Mouse (Mus musculus): Measurements from ENCODE around the gene Exosc8. TPM values are rescaled to one million over a fixed set of nuclear protein-coding genes. Genes with fewer than 3 reads are reported as not detected.

Gene Exosc8
- polyA plus RNA-seq, 1 experiment from 2014 or later = 125 TPM

- peak overlapping the region; percentile 71 for H3K9ac ChIP-seq
- WGBS (ENCODE audit: insufficient replicate concordance) = under 1% methylated on average over 8 of the region's 8 CpGs
- ATAC-seq = 0 out of 2 replicates have a peak, but pooled peaks have one; percentile 1
- no peaks in the 10 kb centered on the region for H3K9me3 ChIP-seq (replicated peaks)
- peak overlapping the region; percentile 73 for H3K4me2 ChIP-seq
- H3K4me3 ChIP-seq = peak overlapping the region; percentile 77
- H3K27ac ChIP-seq = peak overlapping the region; percentile 90
- peaks cover 35% of the 10 kb centered on the region for H3K36me3 ChIP-seq
- H3K27me3 ChIP-seq (replicated peaks) = no peaks in the 10 kb centered on the region
- H3K4me1 ChIP-seq = peaks cover 30% of the 10 kb centered on the region
Measured at GRCm38 (mm10) chr3:54693056-54693415, 42.2 kb downstream of the Exosc8 start.

GRCm38 (mm10) chr3:54692202-54693055, 42.8 kb downstream of the Exosc8 start, which contains the start of gene Supt20:
TSS of gene Supt20 (plus strand) at chr3:54692807.
- peak within 1 kb of the TSS; percentile 71 for H3K9ac ChIP-seq
- no peaks in the 10 kb centered on the region for H3K27me3 ChIP-seq (replicated peaks)
- no peaks in the 10 kb centered on the region for H3K9me3 ChIP-seq (replicated peaks)
- H3K4me1 ChIP-seq = peaks cover 30% of the 10 kb centered on the region
- peak within 1 kb of the TSS; percentile 77 for H3K4me3 ChIP-seq
- H3K36me3 ChIP-seq = peaks cover 29% of the 10 kb centered on the region
- peak within 1 kb of the TSS; percentile 74 for H3K4me2 ChIP-seq
- under 1% methylated on average over 65 of the region's 65 CpGs for WGBS (ENCODE audit: insufficient replicate concordance)
- peak within 1 kb of the TSS; percentile 90 for H3K27ac ChIP-seq
- ATAC-seq = peak; percentile 99

- no peak for ATAC-seq
- H3K27ac ChIP-seq = no peak overlapping the region
- 40% methylated on average over 2 of the region's 2 CpGs for WGBS (ENCODE audit: insufficient replicate concordance)
Measured at GRCm38 (mm10) chr3:54689091-54689490, 46.1 kb downstream of the Exosc8 start.

GRCm38 (mm10) chr3:54687245-54687644, 47.9 kb downstream of the Exosc8 start:
- Histone ChIP-seq H3K27ac (no peak overlapping the region), H3K4me3 (no peak overlapping the region), H3K9me3 (replicated peaks) (no peaks in the 10 kb centered on the region), H3K4me1 (peaks cover 13% of the 10 kb centered on the region; the same call in 1 of the 2 replicates), H3K4me2 (no peak overlapping the region), H3K36me3 (no peaks in the 10 kb centered on the region), H3K9ac (no peak overlapping the region), H3K27me3 (replicated peaks) (no peaks in the 10 kb centered on the region)
- 65% methylated on average over 2 of the region's 2 CpGs for WGBS (ENCODE audit: insufficient replicate concordance)
- no peak for ATAC-seq

More at GRCm38 (mm10) chr3:54689091-54689490, 46.1 kb downstream of the Exosc8 start:
- Histone ChIP-seq H3K4me1 (peaks cover 14% of the 10 kb centered on the region; the same call in 1 of the 2 replicates), H3K9ac (no peak overlapping the region), H3K36me3 (no peaks in the 10 kb centered on the region), H3K27me3 (replicated peaks) (no peaks in the 10 kb centered on the region), H3K9me3 (replicated peaks) (no peaks in the 10 kb centered on the region), H3K4me3 (no peak overlapping the region), H3K4me2 (no peak overlapping the region)

- WGBS (ENCODE audit: insufficient replicate concordance) = 79% methylated on average over 3 of the region's 3 CpGs
- Histone ChIP-seq H3K9ac (no peak overlapping the region), H3K9me3 (replicated peaks) (no peaks in the 10 kb centered on the region), H3K4me3 (no peak overlapping the region), H3K4me2 (no peak overlapping the region), H3K27ac (no peak overlapping the region), H3K27me3 (replicated peaks) (no peaks in the 10 kb centered on the region), H3K36me3 (no peaks in the 10 kb centered on the region), H3K4me1 (no peaks in the 10 kb centered on the region)
- ATAC-seq = no peak
Measured at GRCm38 (mm10) chr3:54685202-54685601, 50.0 kb downstream of the Exosc8 start.

- Histone ChIP-seq H3K9ac (no peak overlapping the region), H3K36me3 (no peaks in the 10 kb centered on the region), H3K27ac (no peak overlapping the region), H3K4me3 (no peak overlapping the region), H3K4me2 (no peak overlapping the region), H3K4me1 (no peaks in the 10 kb centered on the region), H3K27me3 (replicated peaks) (no peaks in the 10 kb centered on the region), H3K9me3 (replicated peaks) (no peaks in the 10 kb centered on the region)
- no peak for ATAC-seq
- 32% methylated on average over 6 of the region's 6 CpGs for WGBS (ENCODE audit: insufficient replicate concordance)
Measured at GRCm38 (mm10) chr3:54681310-54682204, 53.6 kb downstream of the Exosc8 start.

Other genes starting within 250 kb of the Exosc8 start
- 49.8 and 50.0 TPM in 2 replicates for gene Supt20, start 42.6 kb downstream of the Exosc8 start, polyA plus RNA-seq (2016; fragmentation: Nextera tagmentation; extraction: Ambion mirVana)
- gene Gm21958, start 21.0 kb downstream of the Exosc8 start, polyA plus RNA-seq (2016; fragmentation: Nextera tagmentation; extraction: Ambion mirVana) = not detected in 2 replicates
- gene Alg5, start 146 bp upstream of the Exosc8 start, polyA plus RNA-seq (2016; fragmentation: Nextera tagmentation; extraction: Ambion mirVana) = 31.2 and 33.7 TPM in 2 replicates
- 0.18 and 0.19 TPM in 2 replicates for gene Smad9, start 20.2 kb upstream of the Exosc8 start, polyA plus RNA-seq (2016; fragmentation: Nextera tagmentation; extraction: Ambion mirVana)
- 38.7 and 39.3 TPM in 2 replicates for gene Rfxap, start 72.4 kb upstream of the Exosc8 start, polyA plus RNA-seq (2016; fragmentation: Nextera tagmentation; extraction: Ambion mirVana)
- 0.50 and 0.99 TPM in 2 replicates for gene Sertm1, start 180.5 kb upstream of the Exosc8 start, polyA plus RNA-seq (2016; fragmentation: Nextera tagmentation; extraction: Ambion mirVana)